Mouse (Mus musculus): ENCODE measurements around the gene Arhgef17. TPM values are rescaled to one million over a fixed set of nuclear protein-coding genes. Genes with fewer than 3 reads are reported as not detected.
A peak's percentile ranks its signal among the peaks of the same experiment; 100 is the strongest.

Gene Arhgef17
- polyA plus RNA-seq, 1 experiment from 2014 or later: 10.2 TPM

GRCm38 (mm10) chr7:100875822-100876221, 56.1 kb downstream of the Arhgef17 start:
- WGBS: 90% methylated on average over 1 of the region's 1 CpGs

GRCm38 (mm10) chr7:100873197-100873596, 58.7 kb downstream of the Arhgef17 start:
- 97% methylated on average over 13 of the region's 13 CpGs for WGBS
- no peak for ATAC-seq
- H3K36me3 ChIP-seq (ENCODE audit: control insufficient read depth, insufficient read depth): peaks cover 14% of the 10 kb centered on the region

More at GRCm38 (mm10) chr7:100875822-100876221, 56.1 kb downstream of the Arhgef17 start:
- H3K9me3 ChIP-seq (ENCODE audit: control insufficient read depth, low read length): no peaks in the 10 kb centered on the region
- H3K4me1 ChIP-seq (replicated peaks; ENCODE audit: control insufficient read depth, insufficient read depth, low read length): no peaks in the 10 kb centered on the region
- peaks cover 23% of the 10 kb centered on the region for H3K36me3 ChIP-seq (ENCODE audit: control insufficient read depth, insufficient read depth)
- H3K4me3 ChIP-seq (replicated peaks; ENCODE audit: low read length): no peak overlapping the region
- no peak overlapping the region for H3K9ac ChIP-seq (replicated peaks; ENCODE audit: low read depth, low read length)
- H3K27me3 ChIP-seq (replicated peaks; ENCODE audit: control insufficient read depth, insufficient read depth, low read length): no peaks in the 10 kb centered on the region
- no peak for ATAC-seq
- no peak overlapping the region for H3K27ac ChIP-seq (ENCODE audit: low read length)
- no peak overlapping the region for H3K4me2 ChIP-seq (ENCODE audit: low read length)

GRCm38 (mm10) chr7:100871892-100872291, 60.0 kb downstream of the Arhgef17 start:
- Histone ChIP-seq H3K9ac (replicated peaks; ENCODE audit: low read depth, low read length) (no peak overlapping the region), H3K27ac (ENCODE audit: low read length) (no peak overlapping the region), H3K4me1 (replicated peaks; ENCODE audit: control insufficient read depth, insufficient read depth, low read length) (no peaks in the 10 kb centered on the region), H3K4me2 (ENCODE audit: low read length) (no peak overlapping the region), H3K4me3 (replicated peaks; ENCODE audit: low read length) (no peak overlapping the region), H3K36me3 (ENCODE audit: control insufficient read depth, insufficient read depth) (peaks cover 13% of the 10 kb centered on the region), H3K9me3 (ENCODE audit: control insufficient read depth, low read length) (no peaks in the 10 kb centered on the region), H3K27me3 (replicated peaks; ENCODE audit: control insufficient read depth, insufficient read depth, low read length) (no peaks in the 10 kb centered on the region)
- no peak for ATAC-seq
- 80% methylated on average over 5 of the region's 5 CpGs for WGBS

More at GRCm38 (mm10) chr7:100873197-100873596, 58.7 kb downstream of the Arhgef17 start:
- Histone ChIP-seq H3K4me2 (ENCODE audit: low read length) (no peak overlapping the region), H3K27me3 (replicated peaks; ENCODE audit: control insufficient read depth, insufficient read depth, low read length) (no peaks in the 10 kb centered on the region), H3K27ac (ENCODE audit: low read length) (no peak overlapping the region), H3K4me3 (replicated peaks; ENCODE audit: low read length) (no peak overlapping the region), H3K9ac (replicated peaks; ENCODE audit: low read depth, low read length) (no peak overlapping the region), H3K9me3 (ENCODE audit: control insufficient read depth, low read length) (no peaks in the 10 kb centered on the region), H3K4me1 (replicated peaks; ENCODE audit: control insufficient read depth, insufficient read depth, low read length) (no peaks in the 10 kb centered on the region)

GRCm38 (mm10) chr7:100871355-100871754, 60.6 kb downstream of the Arhgef17 start:
- Histone ChIP-seq H3K27ac (ENCODE audit: low read length) (no peak overlapping the region), H3K9me3 (ENCODE audit: control insufficient read depth, low read length) (no peaks in the 10 kb centered on the region), H3K9ac (replicated peaks; ENCODE audit: low read depth, low read length) (no peak overlapping the region), H3K36me3 (ENCODE audit: control insufficient read depth, insufficient read depth) (peaks cover 13% of the 10 kb centered on the region), H3K4me3 (replicated peaks; ENCODE audit: low read length) (no peak overlapping the region), H3K4me2 (ENCODE audit: low read length) (no peak overlapping the region), H3K27me3 (replicated peaks; ENCODE audit: control insufficient read depth, insufficient read depth, low read length) (no peaks in the 10 kb centered on the region), H3K4me1 (replicated peaks; ENCODE audit: control insufficient read depth, insufficient read depth, low read length) (no peaks in the 10 kb centered on the region)
- ATAC-seq: no peak
- 92% methylated on average over 4 of the region's 4 CpGs for WGBS

- WGBS: 88% methylated on average over 8 of the region's 8 CpGs
These were observed 61.9 kb downstream of the Arhgef17 start for GRCm38 (mm10) chr7:100869877-100870629.

GRCm38 (mm10) chr7:100868551-100868950, 63.4 kb downstream of the Arhgef17 start:
- Histone ChIP-seq H3K4me3 (replicated peaks; ENCODE audit: low read length) (no peak overlapping the region), H3K4me1 (replicated peaks; ENCODE audit: control insufficient read depth, insufficient read depth, low read length) (no peaks in the 10 kb centered on the region), H3K27ac (ENCODE audit: low read length) (no peak overlapping the region), H3K9ac (replicated peaks; ENCODE audit: low read depth, low read length) (no peak overlapping the region), H3K36me3 (ENCODE audit: control insufficient read depth, insufficient read depth) (peaks cover 13% of the 10 kb centered on the region), H3K4me2 (ENCODE audit: low read length) (no peak overlapping the region), H3K27me3 (replicated peaks; ENCODE audit: control insufficient read depth, insufficient read depth, low read length) (no peaks in the 10 kb centered on the region), H3K9me3 (ENCODE audit: control insufficient read depth, low read length) (no peaks in the 10 kb centered on the region)
- ATAC-seq: no peak
- 82% methylated on average over 4 of the region's 4 CpGs for WGBS

More at GRCm38 (mm10) chr7:100869877-100870629, 61.9 kb downstream of the Arhgef17 start:
- Histone ChIP-seq H3K36me3 (ENCODE audit: control insufficient read depth, insufficient read depth) (peaks cover 13% of the 10 kb centered on the region), H3K4me3 (replicated peaks; ENCODE audit: low read length) (no peak overlapping the region), H3K9me3 (ENCODE audit: control insufficient read depth, low read length) (no peaks in the 10 kb centered on the region), H3K9ac (replicated peaks; ENCODE audit: low read depth, low read length) (no peak overlapping the region), H3K4me2 (ENCODE audit: low read length) (no peak overlapping the region), H3K27ac (ENCODE audit: low read length) (no peak overlapping the region), H3K4me1 (replicated peaks; ENCODE audit: control insufficient read depth, insufficient read depth, low read length) (no peaks in the 10 kb centered on the region), H3K27me3 (replicated peaks; ENCODE audit: control insufficient read depth, insufficient read depth, low read length) (no peaks in the 10 kb centered on the region)
- no peak for ATAC-seq

GRCm38 (mm10) chr7:100867561-100867960, 64.3 kb downstream of the Arhgef17 start:
- Histone ChIP-seq H3K27me3 (replicated peaks; ENCODE audit: control insufficient read depth, insufficient read depth, low read length) (no peaks in the 10 kb centered on the region), H3K4me2 (ENCODE audit: low read length) (no peak overlapping the region), H3K27ac (ENCODE audit: low read length) (no peak overlapping the region), H3K4me1 (replicated peaks; ENCODE audit: control insufficient read depth, insufficient read depth, low read length) (peaks cover 3% of the 10 kb centered on the region), H3K9ac (replicated peaks; ENCODE audit: low read depth, low read length) (no peak overlapping the region), H3K4me3 (replicated peaks; ENCODE audit: low read length) (no peak overlapping the region), H3K9me3 (ENCODE audit: control insufficient read depth, low read length) (no peaks in the 10 kb centered on the region), H3K36me3 (ENCODE audit: control insufficient read depth, insufficient read depth) (peaks cover 4% of the 10 kb centered on the region; the same call in 1 of the 2 replicates)
- WGBS: 49% methylated on average over 2 of the region's 2 CpGs
- no peak for ATAC-seq

GRCm38 (mm10) chr7:100866675-100867074, 65.2 kb downstream of the Arhgef17 start:
- H3K27ac ChIP-seq (ENCODE audit: low read length): no peak overlapping the region
- ATAC-seq: no peak
- no peak overlapping the region for H3K4me2 ChIP-seq (ENCODE audit: low read length)
- no peaks in the 10 kb centered on the region for H3K27me3 ChIP-seq (replicated peaks; ENCODE audit: control insufficient read depth, insufficient read depth, low read length)
- H3K9me3 ChIP-seq (ENCODE audit: control insufficient read depth, low read length): no peaks in the 10 kb centered on the region
- H3K36me3 ChIP-seq (ENCODE audit: control insufficient read depth, insufficient read depth): no peaks in the 10 kb centered on the region
- no peak overlapping the region for H3K4me3 ChIP-seq (replicated peaks; ENCODE audit: low read length)
- H3K4me1 ChIP-seq (replicated peaks; ENCODE audit: control insufficient read depth, insufficient read depth, low read length): peaks cover 8% of the 10 kb centered on the region
- 6% methylated on average over 3 of the region's 3 CpGs for WGBS
- H3K9ac ChIP-seq (replicated peaks; ENCODE audit: low read depth, low read length): no peak overlapping the region

- no peaks in the 10 kb centered on the region for H3K9me3 ChIP-seq (ENCODE audit: control insufficient read depth, low read length)
- peak; percentile 89 for ATAC-seq
These were observed 68.9 kb downstream of the Arhgef17 start, which contains the start of gene Relt for GRCm38 (mm10) chr7:100862828-100863638. Relt (minus strand) TSS chr7:100863446.

More at GRCm38 (mm10) chr7:100862828-100863638, 68.9 kb downstream of the Arhgef17 start, which contains the start of gene Relt:
- peak within 1 kb of the TSS; percentile 63 for H3K4me3 ChIP-seq (replicated peaks; ENCODE audit: low read length)
- peak within 1 kb of the TSS; percentile 96 for H3K4me2 ChIP-seq (ENCODE audit: low read length)
- no peaks in the 10 kb centered on the region for H3K36me3 ChIP-seq (ENCODE audit: control insufficient read depth, insufficient read depth)
- no peaks in the 10 kb centered on the region for H3K27me3 ChIP-seq (replicated peaks; ENCODE audit: control insufficient read depth, insufficient read depth, low read length)
- peaks cover 8% of the 10 kb centered on the region for H3K4me1 ChIP-seq (replicated peaks; ENCODE audit: control insufficient read depth, insufficient read depth, low read length)
- H3K9ac ChIP-seq (replicated peaks; ENCODE audit: low read depth, low read length): peak within 1 kb of the TSS; percentile 73
- H3K27ac ChIP-seq (ENCODE audit: low read length): peak within 1 kb of the TSS; percentile 54
- WGBS: under 1% methylated on average over 90 of the region's 91 CpGs

All from forebrain, embryonic 16.5 days (tissue).